Mouse (Mus musculus) limb, embryonic 13.5 days (tissue): ENCODE measurements around the gene Tenm2. TPM values are rescaled to one million over a fixed set of nuclear protein-coding genes. Genes with fewer than 3 reads are reported as not detected.
A peak's percentile ranks its signal among the peaks of the same experiment; 100 is the strongest.

Source experiments
- ATAC-seq: fragments of 200-750 bp; cut with Nextera tagmentation; 2 replicates; pipeline ENCODE4 v1.8.0; 2017; ENCODE audit warnings: low read depth, moderate number of reproducible peaks, moderate TSS enrichment; ENCODE audit not compliant: low FRiP score
- H3K27ac ChIP-seq: fragments of 300-500 bp; sonication (generic); 2 replicates; pipeline ENCODE4 v1.5.1; 2015; ENCODE audit warnings: inconsistent platforms, mild to moderate bottlenecking, moderate library complexity
- H3K27me3 ChIP-seq: fragments of 300-500 bp; sonication (generic); 2 replicates; pipeline ENCODE4 v1.6.1; 2015; ENCODE audit warnings: mild to moderate bottlenecking, inconsistent platforms
- H3K36me3 ChIP-seq: fragments of 300-500 bp; sonication (generic); 2 replicates; pipeline ENCODE4 v1.6.1; 2015; ENCODE audit warnings: inconsistent platforms, mild to moderate bottlenecking, moderate library complexity
- H3K4me1 ChIP-seq: fragments of 300-500 bp; sonication (generic); 2 replicates; pipeline ENCODE4 v1.6.1; 2015; ENCODE audit warnings: inconsistent platforms
- H3K4me2 ChIP-seq: fragments of 300-500 bp; sonication (generic); replicated peaks from 2 replicates; pipeline ENCODE4 v1.6.1; 2015; ENCODE audit warnings: inconsistent platforms, mild to moderate bottlenecking, moderate library complexity
- H3K4me3 ChIP-seq: fragments of 300-500 bp; sonication (generic); 2 replicates; pipeline ENCODE4 v1.5.1; 2015; ENCODE audit warnings: moderate library complexity, mild to moderate bottlenecking, inconsistent platforms
- H3K9ac ChIP-seq: fragments of 300-500 bp; sonication (generic); 2 replicates; pipeline ENCODE4 v1.6.1; 2015; ENCODE audit warnings: mild to moderate bottlenecking, inconsistent platforms
- H3K9me3 ChIP-seq: fragments of 300-500 bp; sonication (generic); 2 replicates; pipeline ENCODE4 v1.6.1; 2016; ENCODE audit warnings: inconsistent platforms
- WGBS: fragments of 180-500 bp; shearing (Covaris S2); methylation state at CpG from one replicate; pipeline ENCODE4 v1.1.7; 2015; 5-methylcytosine and 5-hydroxymethylcytosine counted together
- polyA plus RNA-seq: library from polyadenylated mRNA; unstranded; fragments of >200 nt; fragmentation: Nextera tagmentation; extraction: Ambion mirVana; gene quantifications from 2 replicates; pipeline ENCODE4 v1.2.1, GENCODE M21; 2015

Gene Tenm2
- polyA plus RNA-seq, 1 experiment from 2014 or later: 6.4 TPM

GRCm38 (mm10) chr11:36351341-36351740 lies 884.4 kb downstream of the Tenm2 start:
- 82% methylated on average over 6 of the region's 6 CpGs for WGBS
- Histone ChIP-seq H3K4me1 (no peaks in the 10 kb centered on the region), H3K4me3 (no peak overlapping the region)

DNA sequence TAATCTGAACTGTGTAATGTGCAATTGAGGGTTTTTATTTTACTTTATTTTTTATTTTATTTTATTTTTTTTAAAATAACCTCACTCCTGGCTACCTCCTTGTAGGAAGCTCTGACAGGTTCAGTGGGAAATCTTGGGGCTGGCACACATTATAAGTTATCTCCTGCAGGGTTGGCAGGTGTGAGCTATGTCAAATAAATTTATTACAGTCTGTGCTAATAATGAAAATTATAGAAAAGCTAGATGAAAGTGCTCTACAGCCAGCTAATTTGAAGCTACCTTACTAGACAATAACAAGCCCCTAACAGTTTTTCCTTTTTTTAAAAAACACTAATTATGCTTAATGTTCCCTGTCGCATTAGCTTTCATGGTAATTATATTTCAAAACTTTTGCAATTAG lies 885.5 kb downstream of the Tenm2 start:
- WGBS: 64% methylated on average over 1 of the region's 1 CpGs
- ATAC-seq: no peak
- no peak overlapping the region for H3K27ac ChIP-seq

More at GRCm38 (mm10) chr11:36351341-36351740, 884.4 kb downstream of the Tenm2 start:
- no peak overlapping the region for H3K9ac ChIP-seq
- no peaks in the 10 kb centered on the region for H3K27me3 ChIP-seq
- H3K9me3 ChIP-seq: no peaks in the 10 kb centered on the region
- no peaks in the 10 kb centered on the region for H3K36me3 ChIP-seq
- no peak overlapping the region for H3K27ac ChIP-seq
- H3K4me2 ChIP-seq: no peak overlapping the region
- ATAC-seq: no peak

DNA sequence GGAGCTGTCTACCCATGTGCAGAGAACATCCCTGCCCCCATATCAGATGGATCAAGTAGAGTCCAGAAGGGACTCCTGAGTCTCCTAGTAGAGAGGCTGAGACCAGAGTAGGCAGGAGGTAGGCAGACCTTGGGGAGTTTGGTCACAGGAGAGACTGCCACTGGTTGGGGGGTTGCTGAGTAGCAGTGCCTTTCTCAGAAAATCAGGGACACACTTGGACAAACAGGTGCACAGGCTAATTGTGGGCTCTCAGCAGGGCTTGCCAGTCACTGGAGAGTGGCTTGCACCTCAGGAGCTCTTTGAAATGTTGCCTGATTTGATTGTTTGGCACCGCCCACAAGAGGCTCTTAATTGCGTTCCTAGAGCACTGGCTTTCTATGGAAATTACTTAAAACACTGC lies 885.9 kb downstream of the Tenm2 start:
- ATAC-seq: no peak
- Histone ChIP-seq H3K9me3 (no peaks in the 10 kb centered on the region), H3K27me3 (no peaks in the 10 kb centered on the region), H3K36me3 (no peaks in the 10 kb centered on the region), H3K27ac (no peak overlapping the region), H3K4me2 (no peak overlapping the region), H3K9ac (no peak overlapping the region), H3K4me3 (no peak overlapping the region), H3K4me1 (no peaks in the 10 kb centered on the region)
- 37% methylated on average over 2 of the region's 2 CpGs for WGBS

More for the DNA sequence above, 885.5 kb downstream of the Tenm2 start:
- Histone ChIP-seq H3K36me3 (no peaks in the 10 kb centered on the region), H3K4me1 (no peaks in the 10 kb centered on the region), H3K4me2 (no peak overlapping the region), H3K27me3 (no peaks in the 10 kb centered on the region), H3K4me3 (no peak overlapping the region), H3K9ac (no peak overlapping the region), H3K9me3 (no peaks in the 10 kb centered on the region)

DNA sequence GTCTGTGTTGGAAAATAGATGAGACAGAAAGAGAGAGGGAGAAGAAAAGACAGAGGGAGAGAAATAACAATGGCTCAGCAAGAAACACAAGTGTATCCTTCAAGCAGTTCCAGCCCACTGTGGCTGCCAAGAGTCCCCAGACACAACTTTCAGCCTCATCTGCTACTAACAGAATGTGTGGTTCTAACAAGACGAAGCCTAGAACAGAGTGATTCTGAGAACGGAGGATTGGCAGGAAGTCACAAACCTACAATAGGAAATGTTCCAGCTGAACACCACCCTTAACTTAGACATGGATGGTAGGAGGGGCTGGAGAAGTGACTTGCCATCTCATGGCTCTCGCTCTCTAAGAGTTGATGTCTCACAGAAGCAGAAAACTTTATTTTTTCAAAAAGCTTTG lies 894.0 kb downstream of the Tenm2 start:
- ATAC-seq: no peak
- 87% methylated on average over 3 of the region's 3 CpGs for WGBS
- Histone ChIP-seq H3K27me3 (no peaks in the 10 kb centered on the region), H3K9me3 (no peaks in the 10 kb centered on the region), H3K4me2 (no peak overlapping the region), H3K36me3 (no peaks in the 10 kb centered on the region), H3K9ac (no peak overlapping the region), H3K4me1 (no peaks in the 10 kb centered on the region), H3K4me3 (no peak overlapping the region), H3K27ac (no peak overlapping the region)

DNA sequence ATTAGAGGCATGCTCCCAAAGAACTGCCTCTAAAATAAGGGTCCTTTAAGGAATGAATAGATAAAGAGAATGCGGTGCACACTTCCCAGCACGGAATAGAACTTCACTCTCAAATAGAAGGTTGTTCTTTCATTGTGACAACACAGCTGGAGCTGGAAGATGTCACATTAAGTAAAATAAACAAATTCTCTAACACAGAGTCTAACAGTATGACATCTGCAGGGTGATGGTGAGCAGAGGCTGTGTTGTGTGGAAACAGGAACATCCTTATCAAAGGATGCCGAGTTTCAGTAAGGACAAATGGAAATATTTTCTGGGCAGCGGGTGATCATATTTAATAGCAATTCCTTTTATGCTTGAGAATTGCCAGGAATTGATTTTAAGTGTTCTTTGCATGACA lies 897.3 kb downstream of the Tenm2 start:
- Histone ChIP-seq H3K4me1 (peaks cover 10% of the 10 kb centered on the region), H3K36me3 (no peaks in the 10 kb centered on the region), H3K9ac (no peak overlapping the region), H3K9me3 (peaks cover 4% of the 10 kb centered on the region; the same call in 1 of the 2 replicates), H3K4me2 (no peak overlapping the region), H3K27me3 (no peaks in the 10 kb centered on the region), H3K4me3 (no peak overlapping the region), H3K27ac (no peak overlapping the region)
- WGBS: 85% methylated on average over 4 of the region's 4 CpGs
- no peak for ATAC-seq

- Histone ChIP-seq H3K36me3 (no peaks in the 10 kb centered on the region), H3K9ac (no peak overlapping the region), H3K4me3 (no peak overlapping the region), H3K9me3 (peaks cover 4% of the 10 kb centered on the region; the same call in 1 of the 2 replicates), H3K27ac (no peak overlapping the region), H3K27me3 (0 out of 2 replicates have a peak, but pooled peaks cover 3% of the 10 kb centered on the region), H3K4me2 (no peak overlapping the region), H3K4me1 (peaks cover 10% of the 10 kb centered on the region)
- WGBS: 89% methylated on average over 6 of the region's 6 CpGs
- ATAC-seq: no peak
Measured at GRCm38 (mm10) chr11:36337063-36337462, 898.7 kb downstream of the Tenm2 start.

DNA sequence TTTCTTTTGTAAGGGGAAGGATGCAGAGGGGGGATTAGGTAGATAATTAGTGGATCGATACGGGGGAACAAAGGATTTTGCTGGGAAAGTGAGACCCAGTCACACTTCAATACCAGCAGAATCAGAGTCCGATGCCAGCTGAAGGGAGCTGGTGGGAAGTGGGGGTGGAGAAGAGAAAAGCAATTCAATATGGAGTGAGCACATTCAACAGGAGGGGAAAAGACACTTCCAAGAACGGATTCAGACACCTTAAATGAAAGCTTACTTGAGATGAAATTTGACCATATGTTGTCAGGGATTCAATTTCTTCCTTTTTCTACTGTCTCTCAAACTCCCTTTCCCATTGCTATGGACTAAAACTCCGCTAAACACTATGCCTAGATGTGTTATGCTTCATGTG lies 900.6 kb downstream of the Tenm2 start:
- no peak for ATAC-seq
- Histone ChIP-seq H3K27ac (no peak overlapping the region), H3K4me3 (no peak overlapping the region), H3K9ac (no peak overlapping the region), H3K27me3 (0 out of 2 replicates have a peak, but pooled peaks cover 4% of the 10 kb centered on the region), H3K4me1 (peaks cover 15% of the 10 kb centered on the region), H3K36me3 (no peaks in the 10 kb centered on the region), H3K9me3 (peaks cover 4% of the 10 kb centered on the region; the same call in 1 of the 2 replicates), H3K4me2 (no peak overlapping the region)
- 59% methylated on average over 5 of the region's 5 CpGs for WGBS

DNA sequence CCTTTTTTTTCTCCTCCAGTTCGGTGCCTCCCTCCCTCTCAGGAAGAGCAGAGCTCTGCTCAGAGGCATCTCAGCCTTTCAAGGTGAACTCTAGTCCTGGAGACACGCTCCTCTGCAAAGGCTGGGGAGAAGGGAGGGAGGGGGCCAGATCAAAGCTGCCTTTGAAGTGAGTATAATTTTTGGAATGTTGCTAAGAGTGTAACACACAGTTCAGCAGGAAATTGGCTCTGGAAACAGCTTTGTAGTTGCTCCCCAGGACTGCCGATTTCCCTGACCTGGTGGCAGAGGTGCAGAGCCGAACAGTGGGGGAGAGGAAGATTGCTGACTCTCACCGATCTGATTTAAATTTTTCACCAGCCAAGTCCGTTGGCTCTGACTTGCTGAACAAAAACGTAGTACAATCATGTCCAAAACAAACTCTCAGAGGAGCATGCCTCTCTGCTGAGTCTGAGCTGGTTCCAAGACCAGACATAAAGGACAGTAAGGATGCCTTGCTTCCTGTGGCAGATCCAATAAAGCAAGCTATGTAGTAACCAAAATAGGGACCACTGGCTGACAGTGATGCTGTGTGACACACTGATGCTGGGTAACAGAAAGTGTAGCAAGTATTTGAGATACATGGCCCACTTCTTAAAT lies 901.5 kb downstream of the Tenm2 start:
- H3K9me3 ChIP-seq: peaks cover 4% of the 10 kb centered on the region; the same call in 1 of the 2 replicates
- 0 out of 2 replicates have a peak, but pooled peaks cover 4% of the 10 kb centered on the region for H3K27me3 ChIP-seq
- ATAC-seq: peak; percentile 80
- whole genome bisulfite sequencing: under 1% methylated on average over 7 of the region's 7 CpGs
- peak overlapping the region; percentile 35 for H3K4me2 ChIP-seq
- no peaks in the 10 kb centered on the region for H3K36me3 ChIP-seq
- peak overlapping the region; percentile 61; the same call in 1 of the 2 replicates for H3K27ac ChIP-seq
- H3K9ac ChIP-seq: no peak overlapping the region
- no peak overlapping the region for H3K4me3 ChIP-seq
- peaks cover 15% of the 10 kb centered on the region for H3K4me1 ChIP-seq

DNA sequence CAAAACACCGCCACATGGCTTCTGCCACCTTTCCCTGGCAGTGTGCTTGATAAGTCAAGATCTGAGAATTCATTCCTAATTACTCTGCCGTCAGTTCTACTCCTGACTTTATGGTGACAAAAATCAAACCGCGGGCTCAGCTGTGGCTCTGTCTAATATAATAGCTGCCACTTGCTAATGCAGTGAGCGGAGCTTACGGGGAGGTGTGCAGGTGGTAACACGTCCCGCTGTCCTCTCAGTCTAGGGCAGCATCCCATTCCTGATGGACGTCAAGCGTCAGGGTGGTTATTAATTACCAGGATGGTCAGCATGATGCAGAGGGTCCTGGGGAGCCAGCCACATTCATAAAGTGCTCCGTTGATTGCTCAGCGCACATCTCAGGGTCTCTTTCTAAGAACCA lies 903.5 kb downstream of the Tenm2 start:
- Histone ChIP-seq H3K27me3 (0 out of 2 replicates have a peak, but pooled peaks cover 4% of the 10 kb centered on the region), H3K4me3 (no peak overlapping the region), H3K4me2 (no peak overlapping the region), H3K27ac (no peak overlapping the region), H3K36me3 (no peaks in the 10 kb centered on the region), H3K4me1 (peaks cover 15% of the 10 kb centered on the region), H3K9ac (no peak overlapping the region), H3K9me3 (peaks cover 4% of the 10 kb centered on the region; the same call in 1 of the 2 replicates)
- ATAC-seq: no peak
- 36% methylated on average over 12 of the region's 12 CpGs for WGBS

DNA sequence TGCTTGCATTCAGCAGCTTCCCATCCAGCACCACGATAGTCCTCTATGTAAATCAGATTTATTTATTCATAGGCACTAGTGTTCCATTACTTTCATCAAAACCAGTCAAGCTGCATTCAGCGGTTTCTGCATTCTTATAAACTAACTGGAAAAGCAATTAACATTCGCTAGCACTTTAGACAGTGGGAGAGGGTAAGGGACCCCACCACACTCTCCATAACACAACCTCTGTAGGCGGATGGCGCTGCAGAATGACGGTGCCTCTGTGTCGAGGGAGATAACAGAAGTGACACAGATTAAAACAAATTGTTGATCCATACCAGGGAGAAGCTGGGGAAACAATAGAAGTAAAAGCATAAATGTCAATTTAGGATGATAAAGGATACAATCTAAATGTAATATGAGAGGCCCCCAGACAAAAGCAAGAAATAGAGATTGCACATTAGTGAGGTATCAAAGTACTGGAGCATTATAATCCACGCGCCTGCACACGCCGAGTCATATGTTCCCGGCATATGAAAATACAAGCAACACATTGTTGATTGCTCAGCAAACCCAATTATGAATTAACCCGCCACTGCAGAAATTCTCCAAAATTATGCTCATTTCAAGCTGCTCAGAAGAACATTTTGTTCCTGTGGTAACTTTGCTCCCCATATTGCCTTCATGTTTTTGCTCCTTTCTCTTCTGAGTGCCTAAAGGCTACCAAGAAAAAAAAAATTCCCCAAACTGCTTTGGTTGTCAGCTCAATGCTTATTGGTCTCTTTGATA lies 904.2 kb downstream of the Tenm2 start:
- no peaks in the 10 kb centered on the region for H3K36me3 ChIP-seq
- ATAC-seq: no peak
- WGBS: 52% methylated on average over 13 of the region's 13 CpGs
- H3K27ac ChIP-seq: no peak overlapping the region
- no peak overlapping the region for H3K9ac ChIP-seq
- H3K4me1 ChIP-seq: peaks cover 15% of the 10 kb centered on the region
- 0 out of 2 replicates have a peak, but pooled peaks cover 4% of the 10 kb centered on the region for H3K27me3 ChIP-seq
- H3K4me3 ChIP-seq: no peak overlapping the region
- peaks cover 3% of the 10 kb centered on the region; the same call in 1 of the 2 replicates for H3K9me3 ChIP-seq
- no peak overlapping the region for H3K4me2 ChIP-seq

DNA sequence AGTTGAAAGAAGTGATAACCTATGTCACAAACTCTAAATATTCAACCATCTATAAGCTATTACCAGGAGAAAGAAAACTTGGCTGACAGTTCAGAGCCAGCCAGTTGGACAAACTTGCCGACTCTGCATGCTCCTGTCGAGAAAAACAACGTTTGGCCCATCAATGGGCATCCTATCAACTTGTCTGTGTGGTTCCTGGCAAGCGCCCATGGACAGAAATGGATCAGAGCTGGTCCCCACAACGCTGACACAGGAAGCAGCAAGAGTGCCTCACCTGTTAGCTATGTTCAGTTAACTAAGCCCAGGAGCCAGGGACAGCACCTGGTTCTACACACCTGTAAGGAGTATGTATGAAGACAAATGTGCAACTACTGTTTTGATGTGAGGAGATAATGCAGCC lies 908.5 kb downstream of the Tenm2 start:
- no peaks in the 10 kb centered on the region for H3K36me3 ChIP-seq
- peaks cover 5% of the 10 kb centered on the region for H3K4me1 ChIP-seq
- no peak for ATAC-seq
- 91% methylated on average over 5 of the region's 5 CpGs for WGBS
- H3K27ac ChIP-seq: no peak overlapping the region
- H3K4me3 ChIP-seq: no peak overlapping the region
- H3K27me3 ChIP-seq: 0 out of 2 replicates have a peak, but pooled peaks cover 2% of the 10 kb centered on the region
- no peaks in the 10 kb centered on the region for H3K9me3 ChIP-seq
- no peak overlapping the region for H3K4me2 ChIP-seq
- H3K9ac ChIP-seq: no peak overlapping the region

DNA sequence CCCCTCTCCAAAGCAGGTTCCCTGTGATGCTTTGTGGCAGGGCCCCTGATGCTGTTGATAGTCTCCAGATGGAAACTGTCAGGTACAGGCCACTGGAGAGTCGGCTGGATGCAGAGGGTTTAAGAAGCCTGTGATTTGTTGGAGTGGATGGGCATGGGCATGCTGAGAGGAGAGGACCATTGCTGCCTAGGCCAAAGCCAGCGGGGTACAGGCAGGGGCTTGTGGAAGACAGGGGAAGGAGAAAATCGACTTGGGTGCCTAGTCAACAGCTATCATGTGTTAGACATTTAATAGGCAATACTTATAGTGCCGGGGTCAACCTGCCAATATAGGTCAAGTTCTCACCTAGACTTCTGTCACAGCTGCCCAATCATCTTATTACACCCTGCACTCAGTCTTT lies 926.4 kb downstream of the Tenm2 start:
- H3K9ac ChIP-seq: no peak overlapping the region

More for the DNA sequence above, 926.4 kb downstream of the Tenm2 start:
- no peak for ATAC-seq
- WGBS: 46% methylated on average over 4 of the region's 4 CpGs
- no peak overlapping the region for H3K4me3 ChIP-seq
- H3K9me3 ChIP-seq: no peaks in the 10 kb centered on the region
- H3K27me3 ChIP-seq: no peaks in the 10 kb centered on the region
- no peaks in the 10 kb centered on the region for H3K36me3 ChIP-seq
- no peak overlapping the region for H3K27ac ChIP-seq
- no peak overlapping the region for H3K4me2 ChIP-seq
- peaks cover 10% of the 10 kb centered on the region for H3K4me1 ChIP-seq
